Mouse (Mus musculus) olfactory bulb, adult 2 months (tissue): ENCODE measurements around the gene Fam209.

Experiments used
- CTCF ChIP-seq: fragments of 200-500 bp; IDR thresholded peaks from 2 replicates; pipeline ENCODE4 v1.5.1; 2012; ENCODE audit warnings: low read depth, mild to moderate bottlenecking, low read length, moderate library complexity; ENCODE audit not compliant: insufficient read depth
- POLR2A ChIP-seq: fragments of 200-500 bp; IDR thresholded peaks from 2 replicates; pipeline ENCODE4 v1.6.1; 2012; ENCODE audit warnings: mild to moderate bottlenecking, low read depth, low read length, moderate library complexity; ENCODE audit not compliant: insufficient read depth

- TF ChIP-seq CTCF = no peak
- no peak for TF ChIP-seq POLR2A
Observed at GRCm38 (mm10) chr2:172476707-172477260, 4.5 kb downstream of the Fam209 start.
